In the genomic region with DNA sequence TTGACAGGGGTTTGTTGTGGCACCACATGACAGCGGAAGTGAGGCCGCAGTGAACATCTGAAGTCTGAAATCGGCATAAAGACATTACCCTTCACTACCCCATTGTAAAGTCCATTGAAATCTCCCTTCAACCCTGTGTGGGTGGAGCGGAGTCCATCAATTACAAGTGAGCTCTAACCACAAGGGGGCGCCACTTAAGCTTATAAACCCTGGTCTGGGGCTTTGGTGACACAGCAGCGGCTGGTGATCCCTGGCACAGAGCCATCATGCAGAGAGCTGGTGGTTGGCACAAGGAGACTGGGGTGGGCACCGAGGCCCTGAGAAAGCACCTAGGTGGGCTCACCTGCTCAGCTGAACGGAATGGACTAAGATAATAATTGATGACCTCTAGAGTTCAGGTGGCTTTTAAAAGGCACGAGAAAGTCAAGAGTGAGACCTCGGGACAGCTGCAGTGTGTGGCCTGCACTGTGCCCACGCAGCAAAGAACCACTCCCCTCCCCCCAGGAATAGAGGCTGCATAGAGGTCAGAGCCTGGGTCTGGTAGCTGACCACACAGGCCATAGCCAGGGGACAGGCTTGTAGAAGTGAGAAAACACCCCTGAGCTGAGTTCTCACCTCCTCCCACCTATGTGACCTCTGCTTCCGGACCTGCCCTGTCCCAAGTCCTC, we compare ENCODE assay signal across 9 mouse cellular contexts. TPM values are rescaled to one million over a fixed set of nuclear protein-coding genes. Genes with fewer than 3 reads are reported as not detected.
DNase-seq lines count a peak whose midpoint lies in the region; ATAC-seq and TF ChIP-seq lines count a peak whose summit lies in the region.
"Had no signal": no experiment of that assay in that cellular context is flagged by ENCODE, and none has a peak within 500 bp of the region (broad histone marks: within the 10 kb centered on the region; RNA-seq: fewer than 3 reads in every experiment).

No protein-coding gene starts in this region.

- H3K27me3 ChIP-seq in ES-Bruce4 (ENCODE audit: control insufficient read depth, insufficient read depth, low read length, poor library complexity, severe bottlenecking) = no peaks in the 10 kb centered on the region
- no peaks in the 10 kb centered on the region for H3K27me3 ChIP-seq in forebrain, embryonic 12.5 days
- H3K27me3 ChIP-seq in lung, embryonic 14.5 days (ENCODE audit: insufficient read depth, low read length) = no peaks in the 10 kb centered on the region

- 45% methylated on average over 12 of the region's 12 CpGs for WGBS in forebrain, embryonic 12.5 days
- 35% methylated on average over 12 of the region's 12 CpGs for WGBS in lung, embryonic 14.5 days

- no peaks in the 10 kb centered on the region for H3K36me3 ChIP-seq in ES-Bruce4 (ENCODE audit: control insufficient read depth, insufficient read depth, low read length, poor library complexity, severe bottlenecking)
- no peaks in the 10 kb centered on the region for H3K36me3 ChIP-seq in forebrain, embryonic 12.5 days (replicated peaks)
- no peaks in the 10 kb centered on the region for H3K36me3 ChIP-seq in lung, embryonic 14.5 days (ENCODE audit: insufficient read depth)

- intact Hi-C loops in heart, postnatal 14 days (cut with DNase I) = loop anchor here (2.0 kb wide), 1 partner anchor 79 kb away; no protein-coding TSS in a partner anchor

- DNase-seq in brain, adult 2 months (ENCODE audit: low read depth, low spot score) = peak; percentile 91
- peak; percentile 71 to 84 for DNase-seq in heart, postnatal 14 days
- DNase-seq in layer of hippocampus, adult 2 months (ENCODE audit: low spot score in 2 of 2) = peak; percentile 61 to 79
- peak; percentile 90 for DNase-seq in lung, embryonic 14.5 days
- peak; percentile 82 for DNase-seq in retina, postnatal 7 days (ENCODE audit: low read depth, low spot score)
- DNase-seq in thymus, postnatal 36 days = peak; percentile 58 to 60

- H3K9me3 ChIP-seq in ES-Bruce4 (replicated peaks; ENCODE audit: control insufficient read depth, insufficient read depth, low read length, poor library complexity, severe bottlenecking) = no peaks in the 10 kb centered on the region
- no peaks in the 10 kb centered on the region for H3K9me3 ChIP-seq in forebrain, embryonic 12.5 days
- H3K9me3 ChIP-seq in lung, embryonic 14.5 days (ENCODE audit: low read depth, low read length) = no peaks in the 10 kb centered on the region

- H3K27ac ChIP-seq in ES-Bruce4 (ENCODE audit: insufficient read depth, low read length) = no peak overlapping the region
- H3K27ac ChIP-seq in forebrain, embryonic 12.5 days = no peak overlapping the region
- H3K27ac ChIP-seq in layer of hippocampus, adult 2 months = no peak overlapping the region
- no peak overlapping the region for H3K27ac ChIP-seq in lung, embryonic 14.5 days (ENCODE audit: low read depth)

- H3K4me2 ChIP-seq in forebrain, embryonic 12.5 days = no peak overlapping the region
- H3K4me2 ChIP-seq in lung, embryonic 14.5 days = no peak overlapping the region

- peak; percentile 52 for TF ChIP-seq CTCF in ES-Bruce4 (IDR thresholded peaks at IDR 0.05; ENCODE audit: low read depth, low read length)
- TF ChIP-seq CTCF in layer of hippocampus, adult 2 months (conservative IDR thresholded peaks at IDR 0.05) = peak; percentile 87
- TF ChIP-seq CTCF in lung, embryonic 14.5 days (IDR thresholded peaks at IDR 0.05; ENCODE audit: low read depth) = peak; percentile 75

- TF ChIP-seq POLR2A in ES-Bruce4 (IDR thresholded peaks at IDR 0.05; ENCODE audit: insufficient read depth, low read length) = no peak

- no peak overlapping the region for H3K4me3 ChIP-seq in ES-Bruce4 (ENCODE audit: low read depth, low read length)
- H3K4me3 ChIP-seq in forebrain, embryonic 12.5 days (replicated peaks) = no peak overlapping the region
- no peak overlapping the region for H3K4me3 ChIP-seq in layer of hippocampus, adult 2 months
- H3K4me3 ChIP-seq in lung, embryonic 14.5 days (ENCODE audit: low read depth, low read length) = no peak overlapping the region
- H3K4me3 ChIP-seq: erythroblast, embryonic 14.5 days had no signal

- H3K9ac ChIP-seq in ES-Bruce4 (ENCODE audit: low read depth, poor library complexity, severe bottlenecking) = no peak overlapping the region
- H3K9ac ChIP-seq in forebrain, embryonic 12.5 days = no peak overlapping the region
- no peak overlapping the region for H3K9ac ChIP-seq in lung, embryonic 14.5 days

- no peaks in the 10 kb centered on the region for H3K4me1 ChIP-seq in ES-Bruce4 (ENCODE audit: control insufficient read depth, insufficient read depth, low read length)
- H3K4me1 ChIP-seq in forebrain, embryonic 12.5 days = no peaks in the 10 kb centered on the region
- H3K4me1 ChIP-seq in lung, embryonic 14.5 days (ENCODE audit: insufficient read depth) = no peaks in the 10 kb centered on the region

- no peak for TF ChIP-seq EP300 in ES-Bruce4 (IDR thresholded peaks at IDR 0.05; ENCODE audit: insufficient read depth, low read depth, low read length)

- ATAC-seq in forebrain, embryonic 12.5 days (ENCODE audit: low FRiP score) = 0 out of 2 replicates have a peak, but pooled peaks have one; percentile 33
- ATAC-seq in lung, embryonic 14.5 days (ENCODE audit: insufficient read depth) = peak; percentile 62; the same call in 1 of the 2 replicates

RNA-seq across cellular contexts. Expression of gene Bcl11b, which starts 38.3 kb away (rescaled TPM):
- polyA plus RNA-seq in ES-Bruce4 (2011; ENCODE audit: insufficient read depth, insufficient read length, low read depth, missing spikeins) = 0.69 and 0.79 TPM in 2 replicates
- 46.0 and 54.4 TPM in 2 replicates for polyA plus RNA-seq in forebrain, embryonic 12.5 days (2016; fragmentation: Nextera tagmentation; extraction: Ambion mirVana)
- total RNA-seq in heart, postnatal 14 days (2021) = 1 to 10 TPM; 1.2 to 8.6 TPM
- 100 to 1,000 TPM; 144 to 145 TPM for total RNA-seq in layer of hippocampus, adult 2 months (2021)
- 4.0 and 4.4 TPM in 2 replicates for polyA plus RNA-seq in lung, embryonic 14.5 days (2014; fragmentation: Nextera tagmentation; extraction: Ambion mirVana)
- polyA plus RNA-seq: erythroblast, embryonic 14.5 days had no signal
